Mouse (Mus musculus): ENCODE measurements at regions not wholly inside any gene's neighbourhood (a gene's known extent, or its start where the extent isn't known, plus 50 kb on each side); places are given as distances from the start of the nearest gene placed in this dataset.

GRCm38 (mm10) chr15:33759496-33759895, 598.2 kb downstream of the 9430069I07Rik start:
- DNase-seq, result no peak

- DNase-seq, result no peak
Measured at GRCm38 (mm10) chr15:33758771-33759170, 598.9 kb downstream of the 9430069I07Rik start.
